Mouse (Mus musculus): ENCODE results near the gene Ccr8. TPM values are rescaled to one million over a fixed set of nuclear protein-coding genes. Genes with fewer than 3 reads are reported as not detected.

Gene Ccr8
- polyA plus RNA-seq, 1 experiment from 2014 or later = not detected

GRCm38 (mm10) chr9:120133755-120134475 is 42.0 kb downstream of the Ccr8 start:
- no peak overlapping the region for H3K9ac ChIP-seq (ENCODE audit: low read depth, low read length)
- H3K27ac ChIP-seq = no peak overlapping the region
- H3K36me3 ChIP-seq (ENCODE audit: insufficient read depth, low read length) = peaks cover 30% of the 10 kb centered on the region

GRCm38 (mm10) chr9:120134529-120135160 is 42.7 kb downstream of the Ccr8 start:
- no peak overlapping the region for H3K27ac ChIP-seq
- no peaks in the 10 kb centered on the region for H3K27me3 ChIP-seq (ENCODE audit: insufficient read depth, low read length)
- H3K4me1 ChIP-seq (replicated peaks; ENCODE audit: insufficient read depth, low read length) = no peaks in the 10 kb centered on the region
- no peak overlapping the region for H3K4me2 ChIP-seq (ENCODE audit: low read length)
- no peaks in the 10 kb centered on the region for H3K9me3 ChIP-seq (replicated peaks; ENCODE audit: low read length)
- peaks cover 26% of the 10 kb centered on the region for H3K36me3 ChIP-seq (ENCODE audit: insufficient read depth, low read length)
- ATAC-seq (replicated peaks; ENCODE audit: low FRiP score, low read depth) (no peak; the same call in 1 of the 2 replicates), DNase-seq (ENCODE audit: low spot score) (no peak)
- H3K9ac ChIP-seq (ENCODE audit: low read depth, low read length) = no peak overlapping the region
- no peak for TF ChIP-seq CTCF (IDR thresholded peaks at IDR 0.05; ENCODE audit: low read depth)
- no peak overlapping the region for H3K4me3 ChIP-seq (replicated peaks; ENCODE audit: low read depth, low read length)
- 80% methylated on average over 13 of the region's 13 CpGs for WGBS

More at GRCm38 (mm10) chr9:120133755-120134475, 42.0 kb downstream of the Ccr8 start:
- WGBS = 31% methylated on average over 6 of the region's 6 CpGs
- no peak overlapping the region for H3K4me3 ChIP-seq (replicated peaks; ENCODE audit: low read depth, low read length)
- DNase-seq (ENCODE audit: low spot score) (no peak), ATAC-seq (replicated peaks; ENCODE audit: low FRiP score, low read depth) (no peak)
- H3K4me2 ChIP-seq (ENCODE audit: low read length) = no peak overlapping the region
- TF ChIP-seq CTCF (IDR thresholded peaks at IDR 0.05; ENCODE audit: low read depth) = no peak
- no peaks in the 10 kb centered on the region for H3K9me3 ChIP-seq (replicated peaks; ENCODE audit: low read length)
- H3K27me3 ChIP-seq (ENCODE audit: insufficient read depth, low read length) = no peaks in the 10 kb centered on the region
- H3K4me1 ChIP-seq (replicated peaks; ENCODE audit: insufficient read depth, low read length) = 0 out of 2 replicates have a peak, but pooled peaks cover 4% of the 10 kb centered on the region

- TF ChIP-seq CTCF (IDR thresholded peaks at IDR 0.05; ENCODE audit: low read depth) = no peak
- 89% methylated on average over 11 of the region's 11 CpGs for WGBS
- Histone ChIP-seq H3K9me3 (replicated peaks; ENCODE audit: low read length) (no peaks in the 10 kb centered on the region), H3K4me1 (replicated peaks; ENCODE audit: insufficient read depth, low read length) (no peaks in the 10 kb centered on the region), H3K4me2 (ENCODE audit: low read length) (no peak overlapping the region), H3K9ac (ENCODE audit: low read depth, low read length) (no peak overlapping the region), H3K27ac (no peak overlapping the region), H3K4me3 (replicated peaks; ENCODE audit: low read depth, low read length) (no peak overlapping the region), H3K36me3 (ENCODE audit: insufficient read depth, low read length) (peaks cover 19% of the 10 kb centered on the region), H3K27me3 (ENCODE audit: insufficient read depth, low read length) (no peaks in the 10 kb centered on the region)
- ATAC-seq (replicated peaks; ENCODE audit: low FRiP score, low read depth) (no peak), DNase-seq (ENCODE audit: low spot score) (no peak)
Measured at GRCm38 (mm10) chr9:120135454-120135853, 43.5 kb downstream of the Ccr8 start.

GRCm38 (mm10) chr9:120140652-120141051 is 48.7 kb downstream of the Ccr8 start:
- H3K4me2 ChIP-seq (ENCODE audit: low read length) = no peak overlapping the region
- H3K4me3 ChIP-seq (replicated peaks; ENCODE audit: low read depth, low read length) = no peak overlapping the region
- no peak overlapping the region for H3K9ac ChIP-seq (ENCODE audit: low read depth, low read length)
- DNase-seq (ENCODE audit: low spot score) (peak; percentile 89), ATAC-seq (replicated peaks; ENCODE audit: low FRiP score, low read depth) (peak; percentile 73)
- WGBS = 10% methylated on average over 4 of the region's 4 CpGs
- peak; percentile 96 for TF ChIP-seq CTCF (IDR thresholded peaks at IDR 0.05; ENCODE audit: low read depth)
- no peaks in the 10 kb centered on the region for H3K36me3 ChIP-seq (ENCODE audit: insufficient read depth, low read length)
- no peak overlapping the region for H3K27ac ChIP-seq
- H3K4me1 ChIP-seq (replicated peaks; ENCODE audit: insufficient read depth, low read length) = no peaks in the 10 kb centered on the region
- no peaks in the 10 kb centered on the region for H3K27me3 ChIP-seq (ENCODE audit: insufficient read depth, low read length)
- no peaks in the 10 kb centered on the region for H3K9me3 ChIP-seq (replicated peaks; ENCODE audit: low read length)

- H3K4me3 ChIP-seq (replicated peaks; ENCODE audit: low read depth, low read length) = no peak overlapping the region
- H3K36me3 ChIP-seq (ENCODE audit: insufficient read depth, low read length) = no peaks in the 10 kb centered on the region
- no peak overlapping the region for H3K9ac ChIP-seq (ENCODE audit: low read depth, low read length)
- no peaks in the 10 kb centered on the region for H3K4me1 ChIP-seq (replicated peaks; ENCODE audit: insufficient read depth, low read length)
- no peaks in the 10 kb centered on the region for H3K27me3 ChIP-seq (ENCODE audit: insufficient read depth, low read length)
- H3K9me3 ChIP-seq (replicated peaks; ENCODE audit: low read length) = no peaks in the 10 kb centered on the region
- no peak for TF ChIP-seq CTCF (IDR thresholded peaks at IDR 0.05; ENCODE audit: low read depth)
- WGBS = 82% methylated on average over 13 of the region's 13 CpGs
- ATAC-seq (replicated peaks; ENCODE audit: low FRiP score, low read depth) = no peak
- H3K4me2 ChIP-seq (ENCODE audit: low read length) = no peak overlapping the region
- DNase-seq (ENCODE audit: low spot score) = no peak
- H3K27ac ChIP-seq = no peak overlapping the region
Measured at GRCm38 (mm10) chr9:120144474-120144873, 52.6 kb downstream of the Ccr8 start.

Other genes starting within 250 kb of the Ccr8 start
- 30.8 and 31.1 TPM in 2 replicates for gene Wdr48, start 197.2 kb upstream of the Ccr8 start, polyA plus RNA-seq (2015; fragmentation: Nextera tagmentation; extraction: Ambion mirVana)
- gene Gorasp1, start 154.5 kb upstream of the Ccr8 start, polyA plus RNA-seq (2015; fragmentation: Nextera tagmentation; extraction: Ambion mirVana) = 18.3 and 19.1 TPM in 2 replicates
- 0.03 and 0.06 TPM in 2 replicates for gene Ttc21a, start 154.5 kb upstream of the Ccr8 start, polyA plus RNA-seq (2015; fragmentation: Nextera tagmentation; extraction: Ambion mirVana)
- gene Csrnp1, start 107.5 kb upstream of the Ccr8 start, polyA plus RNA-seq (2015; fragmentation: Nextera tagmentation; extraction: Ambion mirVana) = 4.8 and 7.8 TPM in 2 replicates
- gene Xirp1, start 68.5 kb upstream of the Ccr8 start, polyA plus RNA-seq (2015; fragmentation: Nextera tagmentation; extraction: Ambion mirVana) = 0.04 and 0.16 TPM in 2 replicates
- gene Cx3cr1, start 22.2 kb upstream of the Ccr8 start, polyA plus RNA-seq (2015; fragmentation: Nextera tagmentation; extraction: Ambion mirVana) = 4.3 and 4.5 TPM in 2 replicates
- gene Slc25a38, start 18.3 kb downstream of the Ccr8 start, polyA plus RNA-seq (2015; fragmentation: Nextera tagmentation; extraction: Ambion mirVana) = 21.5 and 21.9 TPM in 2 replicates
- 1,210 and 1,323 TPM in 2 replicates for gene Rpsa, start 35.6 kb downstream of the Ccr8 start, polyA plus RNA-seq (2015; fragmentation: Nextera tagmentation; extraction: Ambion mirVana)
- 0.04 TPM in 1 of 2 replicates, not detected in the other for gene Mobp, start 57.6 kb downstream of the Ccr8 start, polyA plus RNA-seq (2015; fragmentation: Nextera tagmentation; extraction: Ambion mirVana)
- gene Myrip, start 209.4 kb downstream of the Ccr8 start, polyA plus RNA-seq (2015; fragmentation: Nextera tagmentation; extraction: Ambion mirVana) = 0.19 and 0.34 TPM in 2 replicates

Measured in kidney, postnatal 0 days (tissue).